Mouse (Mus musculus): ENCODE data around the gene Vmn1r151. TPM values are rescaled to one million over a fixed set of nuclear protein-coding genes. Genes with fewer than 3 reads are reported as not detected.
"Not testable (repeated sequence)": the region's sequence is repeated elsewhere in the genome, so short reads cannot be mapped to it uniquely, and the experiment has no call there.

Vmn1r151 gene
- total RNA-seq (2014; rRNA removed) = not detected in 2 replicates
- polyA plus RNA-seq (2015; fragmentation: Nextera tagmentation; extraction: Ambion mirVana) = not detected in 2 replicates

- H3K27ac ChIP-seq (ENCODE audit: low read depth, low read length); H3K4me1 ChIP-seq (ENCODE audit: insufficient read depth, low read length); ATAC-seq (ENCODE audit: low FRiP score); H3K36me3 ChIP-seq (ENCODE audit: insufficient read depth, low read length); H3K9ac ChIP-seq (replicated peaks; ENCODE audit: low read length, poor library complexity, severe bottlenecking); H3K27me3 ChIP-seq (ENCODE audit: insufficient read depth, low read length); DNase-seq (ENCODE audit: low spot score); H3K4me2 ChIP-seq (ENCODE audit: low read depth, low read length, poor library complexity, severe bottlenecking); H3K9me3 ChIP-seq (ENCODE audit: low read length); H3K4me3 ChIP-seq (ENCODE audit: low read depth, low read length): not testable (repeated sequence)
- WGBS = 35% methylated on average over 1 of the region's 3 CpGs
These were observed at the start of gene Vmn1r151 for GRCm38 (mm10) chr7:22499578-22499977. Gene Vmn1r151, minus strand, starts transcription at chr7:22499678.

- not testable (repeated sequence) for H3K4me2 ChIP-seq (ENCODE audit: low read depth, low read length, poor library complexity, severe bottlenecking); H3K27me3 ChIP-seq (ENCODE audit: insufficient read depth, low read length); H3K36me3 ChIP-seq (ENCODE audit: insufficient read depth, low read length); ATAC-seq (ENCODE audit: low FRiP score); H3K9me3 ChIP-seq (ENCODE audit: low read length); H3K4me3 ChIP-seq (ENCODE audit: low read depth, low read length); H3K9ac ChIP-seq (replicated peaks; ENCODE audit: low read length, poor library complexity, severe bottlenecking); H3K27ac ChIP-seq (ENCODE audit: low read depth, low read length); DNase-seq (ENCODE audit: low spot score); H3K4me1 ChIP-seq (ENCODE audit: insufficient read depth, low read length)
- no CpG with 5 or more reads among the region's 1 CpGs for WGBS
These were observed 35.3 kb upstream of the Vmn1r151 start, which contains the start of gene Gm8677 for GRCm38 (mm10) chr7:22534787-22535186. Gene Gm8677, minus strand, starts transcription at chr7:22534887.

GRCm38 (mm10) chr7:22522667-22523066 lies 23.2 kb upstream of the Vmn1r151 start, which contains the start of gene Vmn1r152:
Gene Vmn1r152, plus strand, starts transcription at chr7:22522967.
- not testable (repeated sequence) for H3K4me1 ChIP-seq (ENCODE audit: insufficient read depth, low read length); H3K9ac ChIP-seq (replicated peaks; ENCODE audit: low read length, poor library complexity, severe bottlenecking); ATAC-seq (ENCODE audit: low FRiP score); H3K36me3 ChIP-seq (ENCODE audit: insufficient read depth, low read length); H3K4me3 ChIP-seq (ENCODE audit: low read depth, low read length); H3K4me2 ChIP-seq (ENCODE audit: low read depth, low read length, poor library complexity, severe bottlenecking); H3K9me3 ChIP-seq (ENCODE audit: low read length); H3K27me3 ChIP-seq (ENCODE audit: insufficient read depth, low read length); DNase-seq (ENCODE audit: low spot score); H3K27ac ChIP-seq (ENCODE audit: low read depth, low read length)
- no CpG with 5 or more reads among the region's 3 CpGs for WGBS

- not testable (repeated sequence) for H3K9me3 ChIP-seq (ENCODE audit: low read length); H3K27ac ChIP-seq (ENCODE audit: low read depth, low read length); H3K36me3 ChIP-seq (ENCODE audit: insufficient read depth, low read length); ATAC-seq (ENCODE audit: low FRiP score); H3K4me1 ChIP-seq (ENCODE audit: insufficient read depth, low read length); H3K4me3 ChIP-seq (ENCODE audit: low read depth, low read length); H3K27me3 ChIP-seq (ENCODE audit: insufficient read depth, low read length); H3K9ac ChIP-seq (replicated peaks; ENCODE audit: low read length, poor library complexity, severe bottlenecking); DNase-seq (ENCODE audit: low spot score); H3K4me2 ChIP-seq (ENCODE audit: low read depth, low read length, poor library complexity, severe bottlenecking)
- WGBS = no CpG with 5 or more reads among the region's 5 CpGs
These were observed 35.5 kb downstream of the Vmn1r151 start, which contains the start of gene Gm10665 for GRCm38 (mm10) chr7:22463975-22464374. Gene Gm10665, minus strand, starts transcription at chr7:22464075.

Other genes with a start within 250 kb of the Vmn1r151 start
- not detected in 2 replicates for gene Gm4187, start 170.0 kb downstream of the Vmn1r151 start, total RNA-seq (2014; rRNA removed)
- not detected in 2 replicates for gene Gm4187, start 170.0 kb downstream of the Vmn1r151 start, polyA plus RNA-seq (2015; fragmentation: Nextera tagmentation; extraction: Ambion mirVana)
- gene Gm8660, start 128.6 kb downstream of the Vmn1r151 start, total RNA-seq (2014; rRNA removed) = not detected in 2 replicates
- not detected in 2 replicates for gene Gm8660, start 128.6 kb downstream of the Vmn1r151 start, polyA plus RNA-seq (2015; fragmentation: Nextera tagmentation; extraction: Ambion mirVana)
- gene Vmn1r148, start 86.1 kb downstream of the Vmn1r151 start, total RNA-seq (2014; rRNA removed) = not detected in 2 replicates
- not detected in 2 replicates for gene Vmn1r148, start 86.1 kb downstream of the Vmn1r151 start, polyA plus RNA-seq (2015; fragmentation: Nextera tagmentation; extraction: Ambion mirVana)
- gene Vmn1r149, start 61.4 kb downstream of the Vmn1r151 start, total RNA-seq (2014; rRNA removed) = not detected in 2 replicates
- not detected in 2 replicates for gene Vmn1r149, start 61.4 kb downstream of the Vmn1r151 start, polyA plus RNA-seq (2015; fragmentation: Nextera tagmentation; extraction: Ambion mirVana)
- not detected in 2 replicates for gene Gm10665, start 35.6 kb downstream of the Vmn1r151 start, total RNA-seq (2014; rRNA removed)
- not detected in 2 replicates for gene Gm10665, start 35.6 kb downstream of the Vmn1r151 start, polyA plus RNA-seq (2015; fragmentation: Nextera tagmentation; extraction: Ambion mirVana)
- gene Vmn1r152, start 23.3 kb upstream of the Vmn1r151 start, total RNA-seq (2014; rRNA removed) = not detected in 2 replicates
- not detected in 2 replicates for gene Vmn1r152, start 23.3 kb upstream of the Vmn1r151 start, polyA plus RNA-seq (2015; fragmentation: Nextera tagmentation; extraction: Ambion mirVana)
- gene Gm8677, start 35.2 kb upstream of the Vmn1r151 start, total RNA-seq (2014; rRNA removed) = not detected in 2 replicates
- gene Gm8677, start 35.2 kb upstream of the Vmn1r151 start, polyA plus RNA-seq (2015; fragmentation: Nextera tagmentation; extraction: Ambion mirVana) = not detected in 2 replicates
- gene Gm4201, start 65.7 kb upstream of the Vmn1r151 start, total RNA-seq (2014; rRNA removed) = not detected in 2 replicates
- gene Gm4201, start 65.7 kb upstream of the Vmn1r151 start, polyA plus RNA-seq (2015; fragmentation: Nextera tagmentation; extraction: Ambion mirVana) = not detected in 2 replicates
- gene Gm4565, start 88.4 kb upstream of the Vmn1r151 start, total RNA-seq (2014; rRNA removed) = not detected in 2 replicates
- gene Gm4565, start 88.4 kb upstream of the Vmn1r151 start, polyA plus RNA-seq (2015; fragmentation: Nextera tagmentation; extraction: Ambion mirVana) = not detected in 2 replicates
- not detected in 2 replicates for gene Vmn1r155, start 158.3 kb upstream of the Vmn1r151 start, total RNA-seq (2014; rRNA removed)
- gene Vmn1r155, start 158.3 kb upstream of the Vmn1r151 start, polyA plus RNA-seq (2015; fragmentation: Nextera tagmentation; extraction: Ambion mirVana) = not detected in 2 replicates
- not detected in 2 replicates for gene Gm8693, start 192.6 kb upstream of the Vmn1r151 start, total RNA-seq (2014; rRNA removed)
- gene Gm8693, start 192.6 kb upstream of the Vmn1r151 start, polyA plus RNA-seq (2015; fragmentation: Nextera tagmentation; extraction: Ambion mirVana) = not detected in 2 replicates
- gene Gm4567, start 220.0 kb upstream of the Vmn1r151 start, total RNA-seq (2014; rRNA removed) = not detected in 2 replicates
- gene Gm4567, start 220.0 kb upstream of the Vmn1r151 start, polyA plus RNA-seq (2015; fragmentation: Nextera tagmentation; extraction: Ambion mirVana) = not detected in 2 replicates